Mouse (Mus musculus) adrenal gland, postnatal 4 days (tissue): ENCODE results near the gene Zc3hc1. TPM values are rescaled to one million over a fixed set of nuclear protein-coding genes. Genes with fewer than 3 reads are reported as not detected.
A peak's percentile ranks its signal among the peaks of the same experiment; 100 is the strongest.
"Not testable (repeated sequence)": the region's sequence is repeated elsewhere in the genome, so short reads cannot be mapped to it uniquely, and the experiment has no call there.

ENCODE experiments used
- DNase-seq, 2 experiments: peaks; one replicate each; pipeline ENCODE4 v3.0.0; 2021 to 2022; ENCODE audit warnings: low spot score in 2 of 2, mixed read lengths in 2 of 2
- long read RNA-seq, 2 experiments: library from polyadenylated mRNA; stranded (forward); transcript quantifications; one replicate each; pipeline ENCODE4 v2.0.0; 2021
- total RNA-seq, 2 experiments: library from RNA; stranded (reverse); gene quantifications; 2 replicates each; pipeline ENCODE4 v1.2.3; 2021

The Zc3hc1 gene
- 10 to 100 TPM; 31.9 to 32.8 TPM for total RNA-seq
- long read RNA-seq, experiment 1, transcript Zc3hc1-201 (10 exons, 1,824 nt): major isoform, 55 of 58 reads
- long read RNA-seq, experiment 1, partial matches to known transcripts: 2 of 58 reads
- long read RNA-seq, experiment 1, other reads (novel, unspliced or antisense): 1 of 58 reads
- long read RNA-seq, experiment 2, transcript Zc3hc1-201 (10 exons, 1,824 nt): major isoform, 71 of 83 reads
- long read RNA-seq, experiment 2, partial matches to known transcripts: 4 of 83 reads
- long read RNA-seq, experiment 2, other reads (novel, unspliced or antisense): 4 of 83 reads

DNA sequence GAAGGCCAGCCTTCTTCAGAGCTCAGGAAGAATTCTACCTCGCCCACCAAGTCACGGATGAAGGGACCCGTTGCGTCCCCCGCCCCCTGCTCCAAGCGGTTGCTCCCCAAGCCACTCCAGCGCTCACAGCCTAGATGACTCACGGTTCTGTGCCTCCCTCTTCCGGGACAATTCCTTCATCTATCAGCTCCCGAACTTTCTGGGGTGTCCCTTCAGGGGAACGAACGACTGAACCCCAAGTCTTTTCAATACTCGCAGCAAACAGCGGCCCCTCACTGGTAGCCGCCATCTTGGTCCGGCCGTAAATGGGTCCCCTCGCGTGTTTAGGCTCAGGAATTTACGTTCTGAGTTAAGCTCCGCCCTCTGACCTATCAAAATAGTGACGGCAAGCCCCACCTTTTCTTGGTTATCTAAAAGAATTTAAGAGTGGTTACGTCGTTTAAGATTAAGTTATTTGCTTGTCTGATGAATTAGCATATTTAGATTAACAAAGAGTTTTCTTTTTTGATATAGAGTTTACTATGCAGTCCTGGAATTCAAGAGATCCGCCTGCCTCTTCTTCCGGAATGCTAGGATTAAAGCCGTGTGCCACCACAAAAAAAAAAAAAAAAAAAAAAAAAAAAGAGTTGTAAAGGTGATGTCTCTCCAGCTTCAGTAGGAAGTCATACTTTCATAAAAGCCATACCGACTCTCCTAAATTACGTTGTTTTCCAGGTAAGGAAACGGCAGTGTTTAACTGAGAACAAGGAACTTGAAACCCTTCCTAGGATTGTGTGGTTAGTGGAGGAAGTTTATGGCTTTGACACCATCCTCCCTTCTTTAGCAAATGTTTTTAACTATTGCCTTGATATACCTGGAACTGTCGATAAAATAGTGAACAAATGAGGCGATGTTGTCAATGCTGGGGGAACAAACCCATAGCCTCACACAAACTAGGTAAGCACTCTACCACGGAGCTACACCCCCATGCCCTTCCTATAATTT is at the start of gene Zc3hc1:
Gene Zc3hc1, minus strand, starts transcription at position 315 of the 984 bp plus-strand sequence.
- DNase-seq: peak; percentile 42 to 60

DNA sequence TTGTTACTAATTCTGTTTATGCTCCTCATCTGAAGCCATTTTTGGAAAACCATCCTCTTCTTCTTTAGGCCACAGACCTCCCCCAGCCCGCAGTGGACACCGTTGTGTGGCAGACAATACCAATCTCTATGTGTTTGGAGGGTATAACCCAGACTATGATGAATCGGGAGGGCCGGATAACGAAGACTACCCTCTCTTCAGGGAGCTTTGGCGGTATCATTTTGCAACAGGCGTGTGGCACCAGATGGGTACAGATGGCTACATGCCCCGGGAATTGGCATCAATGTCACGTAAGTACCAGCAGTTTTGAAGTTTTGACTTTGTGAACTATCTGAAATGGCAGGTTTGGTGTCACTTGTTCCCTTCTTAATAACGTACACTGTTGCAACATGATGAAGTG is 48.7 kb upstream of the Zc3hc1 start:
- no peak for DNase-seq

DNA sequence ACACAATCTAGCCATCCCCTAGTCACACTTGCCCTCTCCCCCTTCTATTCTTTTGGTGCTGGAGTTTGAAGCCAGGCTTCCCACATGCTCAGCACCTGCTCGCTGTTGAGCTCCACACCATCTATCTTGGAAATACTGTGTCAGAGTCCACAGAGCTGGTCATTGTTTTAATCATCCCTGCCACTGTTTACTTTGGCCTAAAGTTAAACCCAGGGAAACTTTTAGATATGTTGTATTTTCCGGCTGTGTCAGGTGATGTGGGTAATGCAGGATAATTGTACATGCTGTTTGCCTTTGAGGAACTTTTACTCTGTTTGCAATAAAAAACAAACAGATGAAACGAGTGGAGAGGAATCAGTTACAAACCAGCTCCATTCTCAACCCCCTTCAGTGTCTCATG is 46.2 kb upstream of the Zc3hc1 start:
- DNase-seq: no peak

DNA sequence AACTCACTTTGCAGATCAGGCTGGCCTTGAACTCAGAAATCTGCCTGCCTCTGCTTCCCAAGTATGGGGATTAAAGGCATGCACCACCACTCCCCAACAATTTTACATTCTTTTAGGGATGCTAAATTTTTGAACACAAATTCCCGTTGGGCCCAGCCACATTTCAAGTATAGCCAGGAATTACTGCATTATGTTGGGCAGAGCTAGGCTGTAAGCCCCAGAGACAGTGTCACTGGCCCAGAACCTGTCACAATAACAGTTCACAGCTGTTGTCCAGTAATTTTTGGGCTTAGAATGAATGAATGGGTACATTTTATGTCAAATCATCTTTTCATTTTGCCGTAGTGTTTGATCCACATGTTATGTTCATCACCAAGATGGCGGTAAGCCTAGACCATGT is 45.6 kb upstream of the Zc3hc1 start:
- no peak for DNase-seq

DNA sequence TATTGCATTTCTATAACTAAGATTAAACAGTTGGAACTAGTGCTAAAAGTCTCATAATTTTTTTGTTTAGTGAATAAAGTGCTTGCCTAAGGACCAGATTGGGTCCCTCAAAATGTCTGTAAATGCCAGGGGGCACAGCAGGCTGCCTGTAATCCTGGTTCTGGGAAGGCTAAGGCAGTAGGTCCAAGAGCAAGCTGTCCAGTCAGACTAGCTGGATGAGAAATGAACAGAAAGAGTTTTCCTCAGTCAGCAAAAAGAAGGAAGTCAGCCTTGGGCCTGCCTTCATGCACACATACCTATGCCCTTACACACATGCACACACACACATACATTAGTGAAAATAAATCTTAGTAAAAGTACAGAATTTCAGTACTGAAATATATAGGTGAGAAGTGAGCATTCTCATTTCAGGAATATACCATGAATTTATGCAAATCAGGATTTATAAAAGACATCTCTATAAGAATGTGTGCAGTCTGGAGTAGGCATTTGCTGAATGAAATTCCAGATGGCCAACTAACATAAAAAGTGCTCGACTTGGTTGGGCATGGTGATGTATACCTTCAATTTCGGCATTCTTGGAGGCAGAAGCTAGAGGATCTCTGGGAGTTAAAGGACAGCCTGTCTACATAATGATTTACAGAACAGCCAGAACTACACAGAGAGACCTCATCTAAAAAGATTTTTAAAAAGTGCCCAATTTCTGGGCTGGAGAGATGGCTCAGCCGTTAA is 41.8 kb upstream of the Zc3hc1 start:
- DNase-seq: no peak

DNA sequence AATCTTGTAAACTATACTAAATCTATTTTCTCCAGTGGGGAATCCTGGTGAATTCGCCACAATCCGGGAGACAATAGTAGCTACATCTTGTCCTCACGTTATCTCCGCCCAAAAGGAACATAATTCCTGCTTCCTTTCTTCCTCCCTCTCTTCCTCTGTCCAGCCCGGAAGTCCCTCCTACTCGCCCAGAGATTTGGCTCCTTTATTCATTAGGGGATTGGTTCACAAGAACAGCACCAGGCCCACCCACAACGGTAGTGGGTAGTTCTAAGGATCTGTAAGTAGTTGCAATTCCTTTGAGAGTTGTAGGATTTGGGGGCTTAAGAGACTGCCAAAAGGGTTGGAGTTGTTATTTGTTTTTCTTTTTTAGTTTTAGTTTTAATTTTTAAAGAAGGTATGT is 26.0 kb upstream of the Zc3hc1 start:
- no peak for DNase-seq

GRCm38 (mm10) chr6:30416126-30416525 is 25.3 kb upstream of the Zc3hc1 start:
- DNase-seq: no peak

DNA sequence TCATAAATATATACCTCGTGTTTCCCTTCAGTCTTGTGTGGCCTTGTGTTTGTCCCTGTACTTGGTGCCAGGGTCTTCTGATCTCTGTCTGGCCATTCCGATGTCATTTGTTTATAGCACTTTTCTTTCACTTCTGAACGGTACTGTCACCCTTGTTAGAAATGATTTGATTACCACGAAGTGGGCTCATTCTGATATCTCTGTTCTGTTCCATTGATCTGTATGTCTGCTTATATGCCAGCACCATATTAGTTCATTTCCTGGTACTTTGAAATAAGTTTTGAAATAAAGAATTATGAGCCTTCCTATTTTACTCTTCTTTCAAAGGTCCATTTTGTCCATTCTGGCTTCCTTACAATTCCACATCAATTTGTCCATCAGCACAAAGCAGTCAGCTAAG is 20.5 kb upstream of the Zc3hc1 start:
- DNase-seq: no peak

- DNase-seq: no peak
These were observed 18.7 kb upstream of the Zc3hc1 start for GRCm38 (mm10) chr6:30409399-30410093.

- no peak for DNase-seq
These were observed 17.4 kb upstream of the Zc3hc1 start for GRCm38 (mm10) chr6:30408276-30408675.

DNA sequence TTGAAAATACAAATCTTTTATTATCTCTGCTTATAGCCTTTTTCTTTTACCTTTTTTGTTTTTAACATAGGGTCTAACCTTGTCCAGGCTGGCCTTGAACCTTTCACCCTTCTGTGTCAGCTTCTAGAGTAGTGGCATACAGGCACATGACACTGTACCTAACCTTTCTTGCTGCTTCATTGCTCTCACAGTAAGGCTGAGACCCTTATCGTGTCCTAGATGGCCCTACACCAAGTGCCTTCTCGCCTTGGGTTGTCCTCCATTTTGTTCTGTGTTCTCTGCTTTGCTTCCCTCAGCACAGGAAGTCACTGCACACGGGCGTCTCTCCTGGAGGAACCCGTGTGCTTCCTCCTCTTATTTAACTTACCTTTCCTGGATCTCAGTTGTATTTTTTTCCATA is 13.8 kb upstream of the Zc3hc1 start:
- no peak for DNase-seq

GRCm38 (mm10) chr6:30403465-30403864 is 12.6 kb upstream of the Zc3hc1 start:
- peak in 1 of 2 experiments; percentile 27 for DNase-seq

DNA sequence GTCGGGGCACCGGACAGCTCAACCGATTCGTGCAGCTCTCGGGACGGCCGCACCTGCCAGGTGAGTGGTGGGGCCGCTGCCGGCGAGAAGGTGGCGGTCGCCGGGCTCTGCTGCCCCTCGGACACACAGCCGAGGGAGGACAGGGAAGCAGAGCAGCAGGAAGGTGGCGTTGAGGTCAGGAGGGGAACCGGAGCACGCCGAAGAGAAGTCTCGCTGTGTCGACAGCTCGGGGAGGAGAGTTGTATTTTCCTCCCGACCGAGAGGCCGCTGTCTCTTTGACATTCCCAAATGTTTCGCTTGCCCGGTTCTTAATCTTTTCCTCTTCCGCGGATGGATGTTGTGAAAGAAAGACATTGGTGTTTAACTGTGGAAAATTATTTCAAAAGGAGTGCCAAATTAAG is 11.3 kb upstream of the Zc3hc1 start:
- DNase-seq: no peak

DNA sequence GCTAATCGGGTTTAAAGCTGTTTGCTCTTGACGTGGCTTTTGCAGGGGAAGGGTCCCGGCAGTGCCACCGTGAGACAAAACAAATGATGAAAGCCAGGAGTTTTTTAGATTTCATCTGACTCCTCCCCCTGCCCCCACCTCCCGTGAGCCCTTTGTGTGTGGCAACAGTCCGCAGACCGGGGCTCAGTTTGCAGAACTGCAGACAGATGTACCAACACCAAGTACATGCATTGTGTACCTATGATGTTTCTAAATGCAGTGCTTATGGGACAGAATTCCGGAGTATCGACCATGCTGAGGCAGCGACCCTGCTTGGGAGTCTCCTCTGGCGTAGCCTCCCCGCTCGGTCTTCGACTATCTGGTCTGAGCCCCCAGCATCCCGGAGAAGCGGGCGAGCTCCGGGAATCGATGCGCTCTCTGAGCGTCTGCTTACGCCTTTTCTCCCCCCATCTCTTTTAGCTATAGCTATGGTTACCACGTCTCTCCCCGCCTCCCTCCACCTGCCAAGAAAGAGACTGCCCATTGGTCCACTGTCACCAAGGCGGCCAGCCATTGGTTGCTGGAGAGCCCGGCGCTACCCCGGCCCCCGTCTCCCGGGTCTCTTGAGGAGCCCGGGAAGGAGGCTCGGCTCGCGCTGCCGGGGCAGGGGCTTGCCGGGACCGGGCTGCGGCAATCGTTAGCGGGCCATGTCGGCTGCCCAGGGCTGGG is 10.6 kb upstream of the Zc3hc1 start, which contains the start of gene Klhdc10:
Gene Klhdc10, plus strand, starts transcription at position 561 of the 708 bp plus-strand sequence.
- peak; percentile 98 to 99 for DNase-seq

DNA sequence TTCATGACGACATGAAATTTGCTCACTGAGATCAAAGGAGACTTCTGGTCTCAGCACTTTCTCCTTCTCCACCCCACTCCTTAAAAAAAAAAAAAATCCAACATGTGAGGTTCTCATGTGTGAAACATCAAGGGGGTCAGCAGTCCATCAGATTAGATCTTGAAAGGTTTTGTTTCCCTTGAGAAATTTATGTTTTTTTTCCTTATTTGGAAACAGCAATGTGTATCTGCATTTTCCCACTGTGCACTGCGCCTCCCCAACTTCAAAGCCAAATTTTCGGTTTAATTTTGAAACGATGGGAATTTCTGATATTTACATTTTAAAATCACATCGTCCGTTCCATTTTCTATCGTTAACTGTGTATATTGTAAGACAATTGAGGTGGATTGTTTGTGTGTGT is 9.9 kb upstream of the Zc3hc1 start:
- DNase-seq: no peak

DNA sequence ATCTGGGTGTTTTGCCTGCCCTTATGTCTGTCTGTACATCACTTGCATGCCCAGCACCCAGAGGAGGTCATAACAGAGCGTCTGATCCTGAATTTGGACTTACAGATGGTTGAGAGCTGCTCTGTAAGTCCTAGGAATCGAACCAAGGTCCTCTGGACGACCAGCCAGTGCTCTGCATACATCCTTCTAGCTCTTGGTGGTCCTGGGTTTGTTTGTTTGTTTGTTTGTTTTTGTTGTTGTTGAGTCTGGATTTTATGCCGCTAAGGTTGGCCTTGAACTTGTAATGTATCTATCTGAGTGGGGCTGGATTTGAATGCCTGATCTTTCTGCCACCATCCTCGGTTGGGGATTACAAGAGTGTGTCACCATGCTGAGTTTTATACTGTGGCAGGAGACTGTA is 9.3 kb upstream of the Zc3hc1 start:
- DNase-seq: no peak

GRCm38 (mm10) chr6:30391996-30392395 is 1.2 kb upstream of the Zc3hc1 start:
- DNase-seq: no peak

DNA sequence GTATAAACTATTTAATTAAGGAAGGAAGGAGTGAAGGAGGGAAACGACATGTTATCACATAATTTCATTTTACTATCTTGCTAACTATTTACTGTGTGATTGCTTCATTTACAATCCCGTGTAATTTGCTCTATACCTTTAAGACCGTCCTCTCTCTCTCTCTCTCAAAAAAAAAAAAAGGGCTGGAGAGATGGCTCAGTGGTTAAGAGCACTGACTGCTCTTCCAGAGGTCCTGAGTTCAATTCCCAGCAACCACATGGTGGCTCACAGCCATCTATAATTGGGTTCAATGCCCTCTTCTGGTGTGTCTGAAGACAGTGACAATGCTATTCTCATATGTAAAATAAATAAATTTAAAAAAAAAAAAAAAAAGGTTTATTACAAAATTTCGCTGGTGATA is 557 bp downstream of the Zc3hc1 start:
- DNase-seq: not testable (repeated sequence)

- DNase-seq: no peak
These were observed 9.7 kb downstream of the Zc3hc1 start for GRCm38 (mm10) chr6:30381116-30381515.

DNA sequence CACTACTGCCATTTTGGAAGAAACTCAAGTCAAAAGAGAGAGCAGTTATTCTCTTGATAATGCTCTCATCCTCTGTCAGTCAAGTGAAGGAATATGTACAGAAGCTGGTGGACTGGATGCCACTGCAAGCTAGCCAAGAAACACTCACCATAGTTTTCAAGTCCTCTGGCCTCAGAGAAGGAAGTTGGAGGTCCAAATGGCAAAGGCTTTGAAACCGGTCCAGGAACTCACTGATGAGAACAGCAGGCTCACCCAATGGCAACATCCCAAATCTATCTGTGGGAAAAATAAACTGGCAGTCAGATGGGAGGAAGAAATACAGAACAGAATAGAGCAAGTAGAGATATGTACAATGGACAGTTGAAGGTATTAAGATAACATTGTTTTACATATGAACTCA is 15.0 kb downstream of the Zc3hc1 start:
- DNase-seq: no peak
